Comparison of ENCODE assay signal across 18 mouse cellular contexts in genomic region chr5:134611810-134612521, GRCm38 (mm10). TPM values are rescaled to one million over a fixed set of nuclear protein-coding genes. Genes with fewer than 3 reads are reported as not detected.
DNase-seq lines count a peak whose midpoint lies in the region; ATAC-seq lines count a peak whose summit lies in the region.
"Had no signal": no experiment of that assay in that cellular context is flagged by ENCODE, and none has a peak within 500 bp of the region (broad histone marks: within the 10 kb centered on the region; RNA-seq: fewer than 3 reads in every experiment).

No protein-coding gene starts in this region.

- H3K4me3 ChIP-seq in neural tube, embryonic 11.5 days (ENCODE audit: low read depth, low read length): no peak overlapping the region
- H3K4me3 ChIP-seq: erythroblast, embryonic 14.5 days; midbrain, embryonic 13.5 days had no signal

- no peak overlapping the region for H3K9ac ChIP-seq in neural tube, embryonic 11.5 days (ENCODE audit: low read length)
- H3K9ac ChIP-seq: liver, postnatal 0 days; midbrain, embryonic 13.5 days had no signal

- ATAC-seq in neural tube, embryonic 11.5 days (ENCODE audit: insufficient read depth, low FRiP score, low TSS enrichment): no peak
- peak; percentile 15 to 22; a peak in 1 of 4 replicates for ATAC-seq in hematopoietic stem cell, adult 5-6 weeks (replicated peaks in 1 of 2; ENCODE audit: insufficient read depth in 1 of 2, low FRiP score in 2 of 2, low TSS enrichment in 1 of 2, low read depth in 1 of 2, poor library complexity in 2 of 2, severe bottlenecking in 2 of 2)
- peak; percentile 26; the same call in 1 of the 2 replicates for ATAC-seq in megakaryocyte-erythroid progenitor cell, adult 5-6 weeks (replicated peaks; ENCODE audit: low FRiP score, low TSS enrichment, poor library complexity, severe bottlenecking)
- ATAC-seq: liver, postnatal 0 days; midbrain, embryonic 13.5 days had no signal

- no peak overlapping the region for H3K27ac ChIP-seq in neural tube, embryonic 11.5 days (ENCODE audit: low read depth, low read length)
- H3K27ac ChIP-seq: midbrain, embryonic 13.5 days had no signal

- 58% methylated on average over 8 of the region's 8 CpGs for WGBS in neural tube, embryonic 11.5 days

- DNase-seq in embryo, embryonic 10.5 days (ENCODE audit: low spot score): peak; percentile 15
- DNase-seq in embryo, embryonic 9.5 days (ENCODE audit: extremely low spot score): no peak
- DNase-seq in neural tube, embryonic 11.5 days (ENCODE audit: low spot score): peak; percentile 26
- DNase-seq in neural tube, embryonic 10.5 days (ENCODE audit: extremely low spot score, low spot score): no peak
- DNase-seq in thymus, postnatal 14 days: no peak
- DNase-seq in lung, postnatal 25 days (ENCODE audit: low spot score): no peak
- DNase-seq: adrenal gland, adult 2 months; heart, adult 18-20 months; heart, postnatal 36 days; layer of hippocampus, adult 9-11 months; left cerebral cortex, postnatal 4 days; liver, postnatal 0 days; thymus, postnatal 36 days had no signal

- no peaks in the 10 kb centered on the region for H3K4me1 ChIP-seq in neural tube, embryonic 11.5 days (ENCODE audit: control insufficient read depth, insufficient read depth, low read length)

- no peaks in the 10 kb centered on the region for H3K27me3 ChIP-seq in neural tube, embryonic 11.5 days (ENCODE audit: control insufficient read depth, insufficient read depth, low read length)
- H3K27me3 ChIP-seq: midbrain, embryonic 13.5 days had no signal

- H3K36me3 ChIP-seq in neural tube, embryonic 11.5 days (ENCODE audit: control insufficient read depth, insufficient read depth, low read length): peaks cover 3% of the 10 kb centered on the region; the same call in 1 of the 2 replicates

- H3K4me2 ChIP-seq in neural tube, embryonic 11.5 days (ENCODE audit: low read depth): no peak overlapping the region
- H3K4me2 ChIP-seq: midbrain, embryonic 13.5 days had no signal

- H3K9me3 ChIP-seq in neural tube, embryonic 11.5 days (ENCODE audit: control insufficient read depth, low read length): no peaks in the 10 kb centered on the region
- H3K9me3 ChIP-seq: midbrain, embryonic 13.5 days had no signal

RNA-seq across cellular contexts. Expression of gene Lat2, which starts 2.9 kb away (rescaled TPM):
- polyA plus RNA-seq in neural tube, embryonic 11.5 days (2014; fragmentation: Nextera tagmentation; extraction: Ambion mirVana): 1.4 TPM in 2 replicates
- total RNA-seq in hematopoietic stem cell, adult 5-6 weeks (2017): 61.8 and 106 TPM in 2 replicates
- 8.5 and 9.8 TPM in 2 replicates for total RNA-seq in megakaryocyte-erythroid progenitor cell, adult 5-6 weeks (2014; fragmentation: Nextera tagmentation)
- 7.2 and 14.6 TPM in 2 replicates for total RNA-seq in megakaryocyte-erythroid progenitor cell, adult 5-6 weeks (2017)

RNA-seq across cellular contexts. Expression of gene Eif4h, which starts 27.3 kb away (rescaled TPM):
- polyA plus RNA-seq in neural tube, embryonic 11.5 days (2014; fragmentation: Nextera tagmentation; extraction: Ambion mirVana): 457 and 469 TPM in 2 replicates
- total RNA-seq in hematopoietic stem cell, adult 5-6 weeks (2017): 180 and 255 TPM in 2 replicates
- 253 and 273 TPM in 2 replicates for total RNA-seq in megakaryocyte-erythroid progenitor cell, adult 5-6 weeks (2014; fragmentation: Nextera tagmentation)
- 220 and 233 TPM in 2 replicates for total RNA-seq in megakaryocyte-erythroid progenitor cell, adult 5-6 weeks (2017)

RNA-seq across cellular contexts. Expression of gene Rfc2, which starts 30.8 kb away (rescaled TPM):
- 309 and 324 TPM in 2 replicates for polyA plus RNA-seq in neural tube, embryonic 11.5 days (2014; fragmentation: Nextera tagmentation; extraction: Ambion mirVana)
- total RNA-seq in hematopoietic stem cell, adult 5-6 weeks (2017): 131 and 189 TPM in 2 replicates
- 241 and 279 TPM in 2 replicates for total RNA-seq in megakaryocyte-erythroid progenitor cell, adult 5-6 weeks (2014; fragmentation: Nextera tagmentation)
- 113 and 125 TPM in 2 replicates for total RNA-seq in megakaryocyte-erythroid progenitor cell, adult 5-6 weeks (2017)

RNA-seq across cellular contexts. Expression of gene Syna, which starts 52.0 kb away (rescaled TPM):
- not detected in 2 replicates for polyA plus RNA-seq in neural tube, embryonic 11.5 days (2014; fragmentation: Nextera tagmentation; extraction: Ambion mirVana)
- total RNA-seq in hematopoietic stem cell, adult 5-6 weeks (2017): not detected in 2 replicates
- total RNA-seq in megakaryocyte-erythroid progenitor cell, adult 5-6 weeks (2014; fragmentation: Nextera tagmentation): not detected in 2 replicates
- total RNA-seq in megakaryocyte-erythroid progenitor cell, adult 5-6 weeks (2017): not detected in 2 replicates
- total RNA-seq: adrenal gland, adult 2 months; heart, adult 18-20 months; heart, postnatal 36 days; left cerebral cortex, postnatal 4 days had no signal
- polyA plus RNA-seq: erythroblast, embryonic 14.5 days; liver, postnatal 0 days; stomach, embryonic 14.5 days had no signal

RNA-seq across cellular contexts. Expression of gene Clip2, which starts 59.7 kb away (rescaled TPM):
- 7.6 and 8.1 TPM in 2 replicates for polyA plus RNA-seq in neural tube, embryonic 11.5 days (2014; fragmentation: Nextera tagmentation; extraction: Ambion mirVana)
- 18.7 and 19.4 TPM in 2 replicates for total RNA-seq in hematopoietic stem cell, adult 5-6 weeks (2017)
- 4.6 and 5.6 TPM in 2 replicates for total RNA-seq in megakaryocyte-erythroid progenitor cell, adult 5-6 weeks (2014; fragmentation: Nextera tagmentation)
- total RNA-seq in megakaryocyte-erythroid progenitor cell, adult 5-6 weeks (2017): 7.0 and 8.3 TPM in 2 replicates

Comparison
In these comparisons a context has a peak if more than half of its experiments do, and no peak if none do; other contexts are left out.
1. DNase-seq: peak in embryo, embryonic 10.5 days (single experiment) and neural tube, embryonic 11.5 days (single experiment); none in embryo, embryonic 9.5 days (single experiment), neural tube, embryonic 10.5 days (single experiment), thymus, postnatal 14 days (single experiment) and lung, postnatal 25 days (single experiment).